Mouse (Mus musculus) ES-Bruce4 (cell line): ENCODE results near the gene Bcl9. TPM values are rescaled to one million over a fixed set of nuclear protein-coding genes. Genes with fewer than 3 reads are reported as not detected.

Experiments
- H3K27ac ChIP-seq: 2 replicates; pipeline ENCODE4 v1.5.1; 2012; ENCODE audit warnings: low read length, inconsistent platforms; ENCODE audit not compliant: insufficient read depth
- H3K27me3 ChIP-seq: 2 replicates; pipeline ENCODE4 v1.6.1; 2012; ENCODE audit warnings: mild to moderate bottlenecking, low read length, inconsistent platforms; ENCODE audit not compliant: control insufficient read depth, poor library complexity, insufficient read depth, severe bottlenecking
- H3K36me3 ChIP-seq: 2 replicates; pipeline ENCODE4 v1.6.1; 2012; ENCODE audit warnings: inconsistent platforms, mild to moderate bottlenecking, low read length, moderate library complexity; ENCODE audit not compliant: control insufficient read depth, poor library complexity, insufficient read depth, severe bottlenecking
- H3K4me1 ChIP-seq: one replicate; pipeline ENCODE4 v1.8.1; 2011; ENCODE audit warnings: low read length; ENCODE audit not compliant: control insufficient read depth, insufficient read depth
- H3K4me3 ChIP-seq: 2 replicates; pipeline ENCODE4 v1.5.1; 2011; ENCODE audit warnings: low read depth, mild to moderate bottlenecking, low read length
- H3K9ac ChIP-seq: 2 replicates; pipeline ENCODE4 v1.6.1; 2012; ENCODE audit warnings: low read depth, mild to moderate bottlenecking, inconsistent platforms; ENCODE audit not compliant: poor library complexity, severe bottlenecking
- H3K9me3 ChIP-seq: replicated peaks from 2 replicates; pipeline ENCODE4 v1.6.1; 2012; ENCODE audit warnings: mild to moderate bottlenecking, low read length, inconsistent platforms; ENCODE audit not compliant: control insufficient read depth, poor library complexity, insufficient read depth, severe bottlenecking
- CTCF ChIP-seq: IDR thresholded peaks from one replicate; pipeline ENCODE4 v1.8.1; 2011; ENCODE audit warnings: low read depth, low read length
- EP300 ChIP-seq: IDR thresholded peaks from 2 replicates; pipeline ENCODE4 v1.6.1; 2011; ENCODE audit warnings: low read depth, low read length; ENCODE audit not compliant: insufficient read depth
- POLR2A ChIP-seq: IDR thresholded peaks from one replicate; pipeline ENCODE4 v1.8.1; 2011; ENCODE audit warnings: low read length; ENCODE audit not compliant: insufficient read depth
- polyA plus RNA-seq: library from polyadenylated mRNA; stranded (reverse); fragments of >200 nt; gene quantifications from 2 replicates; pipeline ENCODE4 v1.2.4, GENCODE M21; 2011; ENCODE audit warnings: low read depth; ENCODE audit not compliant: missing spikeins, insufficient read depth, insufficient read length

Gene Bcl9
- polyA plus RNA-seq, 1 experiment, result 32.1 TPM

DNA sequence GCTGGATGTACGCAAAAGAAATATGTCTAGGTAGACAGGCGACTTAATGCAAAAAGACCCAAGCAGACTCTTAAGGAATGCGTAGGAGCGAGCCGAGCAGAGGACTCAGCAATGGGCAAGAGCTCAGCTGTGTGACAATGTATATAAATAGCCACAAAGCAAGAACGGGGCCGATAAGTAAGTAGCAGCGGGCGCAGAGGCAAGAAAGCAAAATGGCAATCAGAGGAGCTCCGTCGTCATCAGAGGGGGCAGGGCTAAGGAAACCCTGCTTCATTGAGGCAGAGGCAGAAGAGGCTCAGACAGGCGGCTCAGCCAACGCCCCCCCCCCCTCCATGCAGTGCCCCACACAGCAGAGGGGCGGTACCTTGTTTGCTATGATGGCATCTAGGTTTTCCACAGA is 62.9 kb downstream of the Bcl9 start:
- Histone ChIP-seq H3K4me1 (no peaks in the 10 kb centered on the region), H3K27ac (no peak overlapping the region), H3K36me3 (no peaks in the 10 kb centered on the region), H3K4me3 (no peak overlapping the region), H3K9me3 (no peaks in the 10 kb centered on the region), H3K27me3 (no peaks in the 10 kb centered on the region), H3K9ac (no peak overlapping the region)
- TF ChIP-seq EP300 (no peak), POLR2A (no peak), CTCF (no peak)

DNA sequence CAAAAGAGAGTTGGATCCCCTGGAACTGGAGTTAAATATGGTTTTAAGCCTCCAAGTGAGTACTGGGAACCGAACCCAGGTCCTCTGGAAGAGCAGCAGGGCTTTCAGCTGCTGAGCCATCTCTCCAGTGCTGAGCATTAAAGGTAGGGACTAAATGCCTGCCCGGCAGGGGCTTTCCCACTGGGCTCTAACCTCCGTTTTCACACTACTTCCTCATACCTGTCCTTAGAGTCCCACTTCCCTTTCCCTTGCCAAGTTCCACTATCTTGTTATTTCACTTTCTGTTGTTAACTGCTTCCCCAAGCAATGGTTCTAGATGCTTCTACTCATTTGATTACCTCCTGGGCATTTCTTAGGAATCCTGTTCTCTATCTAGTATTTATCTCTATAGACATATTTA is 65.4 kb downstream of the Bcl9 start:
- H3K36me3 ChIP-seq, result no peaks in the 10 kb centered on the region
- no peaks in the 10 kb centered on the region for H3K27me3 ChIP-seq
- no peaks in the 10 kb centered on the region for H3K4me1 ChIP-seq
- H3K4me3 ChIP-seq, result no peak overlapping the region
- TF ChIP-seq POLR2A (no peak), CTCF (no peak), EP300 (no peak)
- H3K9ac ChIP-seq, result no peak overlapping the region
- H3K9me3 ChIP-seq, result no peaks in the 10 kb centered on the region
- H3K27ac ChIP-seq, result no peak overlapping the region

DNA sequence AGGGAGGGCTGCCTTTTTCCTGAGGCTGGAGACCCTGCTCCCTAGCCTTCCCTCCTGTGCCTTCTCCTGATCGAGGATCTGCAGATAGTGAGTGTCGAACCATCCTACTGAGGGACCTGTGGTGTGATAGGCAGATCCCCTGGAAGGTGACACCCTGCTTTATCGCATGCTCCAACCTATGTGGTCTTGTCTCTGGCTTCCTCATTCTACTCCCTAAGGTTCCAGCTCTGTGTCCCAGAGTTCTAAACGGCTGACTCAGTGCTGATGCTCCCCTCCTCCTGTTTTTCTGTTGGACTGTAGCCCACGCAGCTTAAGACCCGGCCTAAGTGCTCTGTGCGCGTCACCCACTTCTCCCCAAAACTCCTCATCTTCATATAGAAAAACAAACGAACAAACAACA is 65.9 kb downstream of the Bcl9 start:
- no peaks in the 10 kb centered on the region for H3K4me1 ChIP-seq
- H3K27me3 ChIP-seq, result no peaks in the 10 kb centered on the region
- H3K36me3 ChIP-seq, result no peaks in the 10 kb centered on the region
- H3K4me3 ChIP-seq, result no peak overlapping the region
- no peaks in the 10 kb centered on the region for H3K9me3 ChIP-seq
- no peak for TF ChIP-seq EP300
- no peak for TF ChIP-seq POLR2A
- no peak for TF ChIP-seq CTCF
- H3K27ac ChIP-seq, result no peak overlapping the region
- H3K9ac ChIP-seq, result no peak overlapping the region

DNA sequence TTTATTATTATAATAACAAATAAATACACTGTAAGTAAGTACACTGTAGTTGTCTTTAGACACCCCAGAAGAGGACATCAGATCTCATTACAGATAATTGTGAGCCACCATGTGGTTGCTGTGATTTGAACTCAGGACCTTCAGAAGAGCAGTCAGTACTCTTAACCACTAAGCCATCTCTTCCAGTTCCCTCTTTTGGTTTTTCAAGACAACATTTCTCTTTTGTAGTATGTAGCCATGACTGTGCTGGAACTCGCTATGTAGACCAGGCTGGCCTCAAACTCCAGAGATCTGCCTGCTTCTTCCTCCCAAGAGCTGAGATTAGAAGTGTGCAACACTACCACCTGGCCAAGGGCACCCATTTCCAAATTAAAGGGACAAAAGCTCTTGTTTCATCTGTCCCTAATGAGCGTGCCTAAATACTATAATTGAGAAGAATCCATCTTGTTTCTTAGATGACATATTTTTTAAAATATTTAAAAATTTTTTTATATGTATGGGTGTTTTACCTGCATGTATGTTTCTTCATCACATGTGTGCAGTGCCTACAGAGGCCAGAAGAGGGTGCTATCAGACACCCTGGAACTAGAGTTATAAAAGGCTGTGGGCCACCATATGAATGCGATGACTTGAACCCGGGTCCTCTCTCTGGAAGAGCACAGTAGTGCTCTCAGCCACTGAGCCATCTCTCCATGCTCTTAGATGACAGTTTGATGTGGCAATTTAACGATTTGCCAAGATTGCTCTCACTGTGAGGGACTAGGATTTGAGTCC is 66.9 kb downstream of the Bcl9 start:
- no peaks in the 10 kb centered on the region for H3K36me3 ChIP-seq
- no peak overlapping the region for H3K9ac ChIP-seq
- H3K9me3 ChIP-seq, result no peaks in the 10 kb centered on the region
- H3K4me3 ChIP-seq, result no peak overlapping the region
- no peaks in the 10 kb centered on the region for H3K4me1 ChIP-seq
- no peak overlapping the region for H3K27ac ChIP-seq
- TF ChIP-seq CTCF (no peak), EP300 (no peak), POLR2A (no peak)
- H3K27me3 ChIP-seq, result no peaks in the 10 kb centered on the region

DNA sequence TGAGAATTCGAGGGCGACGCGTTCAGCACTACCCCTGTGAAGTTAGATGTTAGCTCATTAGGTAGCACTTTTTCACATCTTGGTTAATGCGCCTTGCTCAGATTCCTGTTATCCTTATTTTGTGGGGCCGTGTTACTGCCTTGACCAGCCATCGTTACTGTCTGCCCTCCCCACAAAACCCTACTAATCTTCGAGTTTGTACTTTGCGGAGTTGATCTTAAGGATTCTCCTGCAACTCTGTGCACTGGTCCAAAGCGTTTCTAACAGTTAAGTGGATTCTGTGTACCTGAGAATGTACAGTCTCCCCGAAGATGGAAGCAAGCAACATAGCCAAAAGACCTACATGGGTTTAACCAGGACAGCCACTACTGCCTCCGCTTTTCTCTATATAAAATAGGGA is 69.3 kb downstream of the Bcl9 start:
- H3K27ac ChIP-seq, result no peak overlapping the region
- peak overlapping the region; percentile 97 for H3K9ac ChIP-seq

DNA sequence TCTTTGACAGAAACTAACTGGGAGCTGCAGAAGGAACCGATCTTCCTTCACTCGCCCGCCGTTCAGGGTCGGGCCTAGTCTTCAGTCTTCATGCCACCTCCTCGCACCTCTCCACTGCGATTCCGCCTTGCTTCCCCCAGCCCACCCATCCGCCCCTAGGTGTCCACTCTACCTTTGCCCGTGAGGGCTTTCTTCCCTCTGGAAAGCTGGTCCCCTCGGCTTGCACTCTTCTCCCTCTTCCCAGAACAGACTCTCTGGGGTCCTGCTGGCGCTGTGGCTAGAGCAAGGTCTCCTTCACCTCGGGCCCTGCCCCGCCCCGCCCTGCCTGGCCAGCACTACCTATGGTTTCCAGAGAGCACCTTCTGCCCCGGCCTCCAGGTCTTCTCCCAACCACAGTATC is 69.7 kb downstream of the Bcl9 start:
- no peaks in the 10 kb centered on the region for H3K27me3 ChIP-seq
- H3K9ac ChIP-seq, result peak overlapping the region; percentile 97
- peak overlapping the region; percentile 8; the same call in 1 of the 2 replicates for H3K27ac ChIP-seq
- no peaks in the 10 kb centered on the region for H3K9me3 ChIP-seq
- no peaks in the 10 kb centered on the region for H3K4me1 ChIP-seq
- H3K4me3 ChIP-seq, result peak overlapping the region; percentile 77
- no peaks in the 10 kb centered on the region for H3K36me3 ChIP-seq
- TF ChIP-seq POLR2A (no peak), EP300 (no peak), CTCF (no peak)

More for the DNA sequence above, 69.3 kb downstream of the Bcl9 start:
- Histone ChIP-seq H3K4me3 (peak overlapping the region; percentile 77), H3K9me3 (no peaks in the 10 kb centered on the region), H3K4me1 (no peaks in the 10 kb centered on the region), H3K27me3 (no peaks in the 10 kb centered on the region), H3K36me3 (no peaks in the 10 kb centered on the region)
- TF ChIP-seq POLR2A, result no peak
- TF ChIP-seq EP300, result no peak
- no peak for TF ChIP-seq CTCF
